8 mouse cellular contexts compared by ENCODE assay signal in genomic region chr11:120548786-120549167, GRCm38 (mm10). TPM values are rescaled to one million over a fixed set of nuclear protein-coding genes. Genes with fewer than 3 reads are reported as not detected.
DNase-seq lines count a peak whose midpoint lies in the region; ATAC-seq and TF ChIP-seq lines count a peak whose summit lies in the region.

No protein-coding gene starts in this region.

- no peaks in the 10 kb centered on the region for H3K79me2 ChIP-seq in heart, adult 2 months (replicated peaks; ENCODE audit: control insufficient read depth, insufficient read depth, low read length)

- H3K9ac ChIP-seq in heart, adult 2 months (ENCODE audit: low read depth, low read length): peak overlapping the region; percentile 95
- H3K9ac ChIP-seq in forebrain, embryonic 14.5 days (ENCODE audit: low read length): peak overlapping the region; percentile 96
- peak overlapping the region; percentile 91 for H3K9ac ChIP-seq in liver, embryonic 15.5 days

- no peak for TF ChIP-seq EP300 in heart, adult 2 months (IDR thresholded peaks at IDR 0.05; ENCODE audit: insufficient read depth, low read depth, low read length)

- DNase-seq in heart, adult 2 months: no peak
- no peak for DNase-seq in heart, postnatal 4 days
- no peak for DNase-seq in forebrain, embryonic 14.5 days (ENCODE audit: low spot score)
- DNase-seq in layer of hippocampus, postnatal 10 days (ENCODE audit: low spot score in 2 of 2): no peak
- no peak for DNase-seq in right cerebral cortex, postnatal 10 days (ENCODE audit: low spot score in 2 of 2)

- H3K36me3 ChIP-seq in heart, adult 2 months (ENCODE audit: control insufficient read depth, insufficient read depth, low read length): no peaks in the 10 kb centered on the region
- H3K36me3 ChIP-seq in E14TG2a.4 (ENCODE audit: insufficient read depth, low read length): peaks cover 37% of the 10 kb centered on the region
- H3K36me3 ChIP-seq in forebrain, embryonic 14.5 days (ENCODE audit: control insufficient read depth, insufficient read depth, low read length): peaks cover 13% of the 10 kb centered on the region
- H3K36me3 ChIP-seq in liver, embryonic 15.5 days (replicated peaks): peaks cover 9% of the 10 kb centered on the region

- TF ChIP-seq CTCF in heart, adult 2 months (IDR thresholded peaks at IDR 0.05): no peak
- no peak for TF ChIP-seq CTCF in E14TG2a.4 (conservative IDR thresholded peaks at IDR 0.05; ENCODE audit: low read length)

- H3K4me2 ChIP-seq in forebrain, embryonic 14.5 days (ENCODE audit: low read length): peak overlapping the region; percentile 94
- peak overlapping the region; percentile 97 for H3K4me2 ChIP-seq in liver, embryonic 15.5 days

- intact Hi-C loops in heart, adult 2 months (cut with DNase I): loop anchor here (2.0 to 5.0 kb wide), 3 partner anchors 22 to 34 kb away; partner anchors contain the start of gene Arhgdia

- peak overlapping the region; percentile 96 for H3K4me3 ChIP-seq in heart, adult 2 months
- peak overlapping the region; percentile 90 for H3K4me3 ChIP-seq in E14TG2a.4 (replicated peaks; ENCODE audit: low read length)
- H3K4me3 ChIP-seq in forebrain, embryonic 14.5 days (ENCODE audit: low read depth, low read length): peak overlapping the region; percentile 99
- H3K4me3 ChIP-seq in liver, embryonic 15.5 days (replicated peaks): peak overlapping the region; percentile 80

- H3K4me1 ChIP-seq in heart, adult 2 months (ENCODE audit: control insufficient read depth, insufficient read depth, low read length): peaks cover 8% of the 10 kb centered on the region
- peaks cover 30% of the 10 kb centered on the region for H3K4me1 ChIP-seq in E14TG2a.4 (replicated peaks; ENCODE audit: low read depth, low read length)
- H3K4me1 ChIP-seq in forebrain, embryonic 14.5 days (ENCODE audit: control insufficient read depth, insufficient read depth, low read length): peaks cover 13% of the 10 kb centered on the region
- peaks cover 41% of the 10 kb centered on the region for H3K4me1 ChIP-seq in liver, embryonic 15.5 days (replicated peaks)

- no peak for ATAC-seq in forebrain, embryonic 14.5 days
- no peak for ATAC-seq in liver, embryonic 15.5 days (ENCODE audit: insufficient read depth)
- no peak for ATAC-seq in megakaryocyte-erythroid progenitor cell, adult 5-6 weeks (replicated peaks; ENCODE audit: low FRiP score, low TSS enrichment, poor library complexity, severe bottlenecking)

- H3K27me3 ChIP-seq in heart, adult 2 months (ENCODE audit: control insufficient read depth, insufficient read depth, low read length): no peaks in the 10 kb centered on the region
- H3K27me3 ChIP-seq in E14TG2a.4 (ENCODE audit: insufficient read depth, low read length): peaks cover 30% of the 10 kb centered on the region
- no peaks in the 10 kb centered on the region for H3K27me3 ChIP-seq in forebrain, embryonic 14.5 days (replicated peaks; ENCODE audit: control insufficient read depth, insufficient read depth, low read length)
- H3K27me3 ChIP-seq in liver, embryonic 15.5 days: no peaks in the 10 kb centered on the region

- peak overlapping the region; percentile 93 for H3K27ac ChIP-seq in heart, adult 2 months
- H3K27ac ChIP-seq in forebrain, embryonic 14.5 days (ENCODE audit: low read depth, low read length): peak overlapping the region; percentile 74; the same call in 1 of the 2 replicates
- peak overlapping the region; percentile 95 for H3K27ac ChIP-seq in liver, embryonic 15.5 days (replicated peaks)

- 2% methylated on average over 7 of the region's 7 CpGs for WGBS in heart, adult 2 months
- 26% methylated on average over 7 of the region's 7 CpGs for WGBS in forebrain, embryonic 14.5 days
- WGBS in liver, embryonic 15.5 days (ENCODE audit: insufficient replicate concordance): 12% methylated on average over 7 of the region's 7 CpGs

- no peaks in the 10 kb centered on the region for H3K9me3 ChIP-seq in E14TG2a.4 (ENCODE audit: low read length)
- H3K9me3 ChIP-seq in forebrain, embryonic 14.5 days (replicated peaks; ENCODE audit: control insufficient read depth, low read length): no peaks in the 10 kb centered on the region
- no peaks in the 10 kb centered on the region for H3K9me3 ChIP-seq in liver, embryonic 15.5 days (replicated peaks)

- TF ChIP-seq POLR2A in heart, adult 2 months (IDR thresholded peaks at IDR 0.05; ENCODE audit: insufficient read depth, low read depth, low read length): no peak

RNA-seq across cellular contexts. Expression of gene Mcrip1, which starts 0.8 kb away (rescaled TPM):
- 10 to 100 TPM; 38.5 to 43.9 TPM for total RNA-seq in heart, adult 2 months (2021)
- 84.9 and 97.4 TPM in 2 replicates for polyA plus RNA-seq in heart, adult 2 months (2012; rRNA removed)
- total RNA-seq in heart, postnatal 4 days (2021): 10 to 100 TPM; 76.5 to 82.6 TPM
- 291 and 313 TPM in 2 replicates for polyA plus RNA-seq in forebrain, embryonic 14.5 days (2014; fragmentation: Nextera tagmentation; extraction: Ambion mirVana)
- 41.8 and 47.6 TPM in 2 replicates for polyA plus RNA-seq in liver, embryonic 15.5 days (2015; fragmentation: Nextera tagmentation; extraction: Ambion mirVana)
- 60.4 and 62.7 TPM in 2 replicates for total RNA-seq in megakaryocyte-erythroid progenitor cell, adult 5-6 weeks (2014; fragmentation: Nextera tagmentation)
- total RNA-seq in megakaryocyte-erythroid progenitor cell, adult 5-6 weeks (2017): 18.5 and 18.8 TPM in 2 replicates
- 100 to 1,000 TPM in 1 of 2 experiments, 10 to 100 TPM in 1; 95.4 to 107 TPM for total RNA-seq in layer of hippocampus, postnatal 10 days (2021)

RNA-seq across cellular contexts. Expression of gene Ppp1r27, which starts 2.2 kb away (rescaled TPM):
- total RNA-seq in heart, adult 2 months (2021): under 1 TPM in 1 of 2 experiments, not detected in 1; 0.34 TPM
- 0.64 and 0.96 TPM in 2 replicates for polyA plus RNA-seq in heart, adult 2 months (2012; rRNA removed)
- total RNA-seq in heart, postnatal 4 days (2021): under 1 TPM in 1 of 2 experiments, not detected in 1; 0.83 TPM
- not detected in 2 replicates for polyA plus RNA-seq in forebrain, embryonic 14.5 days (2014; fragmentation: Nextera tagmentation; extraction: Ambion mirVana)
- 0.36 and 0.38 TPM in 2 replicates for polyA plus RNA-seq in liver, embryonic 15.5 days (2015; fragmentation: Nextera tagmentation; extraction: Ambion mirVana)
- not detected in 2 replicates for total RNA-seq in megakaryocyte-erythroid progenitor cell, adult 5-6 weeks (2014; fragmentation: Nextera tagmentation)
- total RNA-seq in megakaryocyte-erythroid progenitor cell, adult 5-6 weeks (2017): not detected in 2 replicates
- not detected for total RNA-seq in layer of hippocampus, postnatal 10 days (2021)

RNA-seq across cellular contexts. Expression of gene Gcgr, which starts 18.3 kb away (rescaled TPM):
- under 1 TPM; 0.68 to 0.73 TPM for total RNA-seq in heart, adult 2 months (2021)
- polyA plus RNA-seq in heart, adult 2 months (2012; rRNA removed): 2.1 and 2.3 TPM in 2 replicates
- 1 to 10 TPM; 1.7 to 1.8 TPM for total RNA-seq in heart, postnatal 4 days (2021)
- polyA plus RNA-seq in forebrain, embryonic 14.5 days (2014; fragmentation: Nextera tagmentation; extraction: Ambion mirVana): 0.14 TPM in 1 of 2 replicates, not detected in the other
- 16.9 and 20.5 TPM in 2 replicates for polyA plus RNA-seq in liver, embryonic 15.5 days (2015; fragmentation: Nextera tagmentation; extraction: Ambion mirVana)
- not detected in 2 replicates for total RNA-seq in megakaryocyte-erythroid progenitor cell, adult 5-6 weeks (2014; fragmentation: Nextera tagmentation)
- total RNA-seq in megakaryocyte-erythroid progenitor cell, adult 5-6 weeks (2017): not detected in 2 replicates
- total RNA-seq in layer of hippocampus, postnatal 10 days (2021): under 1 TPM in 1 of 2 experiments, not detected in 1; 0.18 TPM

RNA-seq across cellular contexts. Expression of gene P4hb, which starts 24.3 kb away (rescaled TPM):
- 100 to 1,000 TPM; 221 to 246 TPM for total RNA-seq in heart, adult 2 months (2021)
- polyA plus RNA-seq in heart, adult 2 months (2012; rRNA removed): 115 and 174 TPM in 2 replicates
- 100 to 1,000 TPM; 353 to 365 TPM for total RNA-seq in heart, postnatal 4 days (2021)
- polyA plus RNA-seq in forebrain, embryonic 14.5 days (2014; fragmentation: Nextera tagmentation; extraction: Ambion mirVana): 325 and 332 TPM in 2 replicates
- polyA plus RNA-seq in liver, embryonic 15.5 days (2015; fragmentation: Nextera tagmentation; extraction: Ambion mirVana): 635 and 803 TPM in 2 replicates
- 236 and 270 TPM in 2 replicates for total RNA-seq in megakaryocyte-erythroid progenitor cell, adult 5-6 weeks (2014; fragmentation: Nextera tagmentation)
- total RNA-seq in megakaryocyte-erythroid progenitor cell, adult 5-6 weeks (2017): 334 and 373 TPM in 2 replicates
- 100 to 1,000 TPM; 153 to 161 TPM for total RNA-seq in layer of hippocampus, postnatal 10 days (2021)

RNA-seq across cellular contexts. Expression of gene Arhgdia, which starts 32.6 kb away (rescaled TPM):
- 100 to 1,000 TPM; 139 to 144 TPM for total RNA-seq in heart, adult 2 months (2021)
- 245 and 257 TPM in 2 replicates for polyA plus RNA-seq in heart, adult 2 months (2012; rRNA removed)
- 100 to 1,000 TPM; 296 to 308 TPM for total RNA-seq in heart, postnatal 4 days (2021)
- polyA plus RNA-seq in forebrain, embryonic 14.5 days (2014; fragmentation: Nextera tagmentation; extraction: Ambion mirVana): 449 and 481 TPM in 2 replicates
- polyA plus RNA-seq in liver, embryonic 15.5 days (2015; fragmentation: Nextera tagmentation; extraction: Ambion mirVana): 222 and 238 TPM in 2 replicates
- 248 and 334 TPM in 2 replicates for total RNA-seq in megakaryocyte-erythroid progenitor cell, adult 5-6 weeks (2014; fragmentation: Nextera tagmentation)
- 96.3 and 154 TPM in 2 replicates for total RNA-seq in megakaryocyte-erythroid progenitor cell, adult 5-6 weeks (2017)
- total RNA-seq in layer of hippocampus, postnatal 10 days (2021): 100 to 1,000 TPM; 344 to 379 TPM
